Mouse (Mus musculus) heart, embryonic 10.5 days (tissue): ENCODE results near the gene Trpd52l3. TPM values are rescaled to one million over a fixed set of nuclear protein-coding genes. Genes with fewer than 3 reads are reported as not detected.

Experiments used
- DNase-seq: peaks from one replicate; pipeline ENCODE4 v3.0.0-alpha.2; 2017; ENCODE audit warnings: low spot score
- H3K27ac ChIP-seq: fragments of 300-500 bp; sonication (generic); 2 replicates; pipeline ENCODE4 v1.5.1; 2016; ENCODE audit warnings: mild to moderate bottlenecking
- H3K27me3 ChIP-seq: fragments of 300-500 bp; sonication (generic); 2 replicates; pipeline ENCODE4 v1.6.1; 2016; ENCODE audit warnings: mild to moderate bottlenecking; ENCODE audit not compliant: poor library complexity, insufficient read depth, severe bottlenecking
- H3K36me3 ChIP-seq: fragments of 300-500 bp; sonication (generic); 2 replicates; pipeline ENCODE4 v1.6.1; 2016; ENCODE audit warnings: mild to moderate bottlenecking, moderate library complexity
- H3K4me1 ChIP-seq: fragments of 300-500 bp; sonication (generic); 2 replicates; pipeline ENCODE4 v1.6.1; 2016; ENCODE audit warnings: mild to moderate bottlenecking
- H3K4me3 ChIP-seq: fragments of 300-500 bp; sonication (generic); 2 replicates; pipeline ENCODE4 v1.5.1; 2016; ENCODE audit warnings: mild to moderate bottlenecking, moderate library complexity
- H3K9me3 ChIP-seq: fragments of 300-500 bp; sonication (generic); 2 replicates; pipeline ENCODE4 v1.6.1; 2016; ENCODE audit warnings: mild to moderate bottlenecking, moderate library complexity
- WGBS: fragments of 180-500 bp; shearing (Covaris S2); methylation state at CpG from one replicate; pipeline ENCODE4 v1.1.7; 2016; 5-methylcytosine and 5-hydroxymethylcytosine counted together
- polyA plus RNA-seq: library from polyadenylated mRNA; unstranded; fragments of >200 nt; fragmentation: Nextera tagmentation; extraction: Ambion mirVana; gene quantifications from 2 replicates; pipeline ENCODE4 v1.2.1, GENCODE M21; 2016

Trpd52l3 gene
- polyA plus RNA-seq, 1 experiment from 2014 or later: not detected

GRCm38 (mm10) chr19:30032206-30032605 lies 28.6 kb downstream of the Trpd52l3 start:
- Histone ChIP-seq H3K27me3 (no peaks in the 10 kb centered on the region), H3K4me3 (peak overlapping the region; percentile 99), H3K36me3 (no peaks in the 10 kb centered on the region), H3K27ac (no peak overlapping the region), H3K9me3 (no peaks in the 10 kb centered on the region), H3K4me1 (peaks cover 28% of the 10 kb centered on the region)
- no peak for DNase-seq
- WGBS: 56% methylated on average over 3 of the region's 3 CpGs

GRCm38 (mm10) chr19:30035361-30035760 lies 31.8 kb downstream of the Trpd52l3 start:
- peaks cover 20% of the 10 kb centered on the region for H3K4me1 ChIP-seq
- H3K27ac ChIP-seq: no peak overlapping the region

GRCm38 (mm10) chr19:30043691-30044090 lies 40.1 kb downstream of the Trpd52l3 start:
- no peak overlapping the region for H3K4me3 ChIP-seq
- H3K36me3 ChIP-seq: peaks cover 49% of the 10 kb centered on the region
- H3K27me3 ChIP-seq: no peaks in the 10 kb centered on the region
- no peak for DNase-seq
- H3K4me1 ChIP-seq: no peaks in the 10 kb centered on the region
- no peaks in the 10 kb centered on the region for H3K9me3 ChIP-seq
- WGBS: 93% methylated on average over 2 of the region's 2 CpGs
- no peak overlapping the region for H3K27ac ChIP-seq

More at GRCm38 (mm10) chr19:30035361-30035760, 31.8 kb downstream of the Trpd52l3 start:
- DNase-seq: no peak
- 55% methylated on average over 3 of the region's 3 CpGs for WGBS
- H3K9me3 ChIP-seq: no peaks in the 10 kb centered on the region
- H3K4me3 ChIP-seq: no peak overlapping the region
- H3K36me3 ChIP-seq: peaks cover 5% of the 10 kb centered on the region; the same call in 1 of the 2 replicates
- no peaks in the 10 kb centered on the region for H3K27me3 ChIP-seq

- no peaks in the 10 kb centered on the region for H3K9me3 ChIP-seq
- 84% methylated on average over 1 of the region's 1 CpGs for WGBS
- H3K4me3 ChIP-seq: no peak overlapping the region
- peaks cover 45% of the 10 kb centered on the region for H3K36me3 ChIP-seq
- H3K4me1 ChIP-seq: no peaks in the 10 kb centered on the region
- DNase-seq: no peak
- no peak overlapping the region for H3K27ac ChIP-seq
- H3K27me3 ChIP-seq: no peaks in the 10 kb centered on the region
Observed at GRCm38 (mm10) chr19:30044630-30045029, 41.0 kb downstream of the Trpd52l3 start.

GRCm38 (mm10) chr19:30045857-30046256 lies 42.3 kb downstream of the Trpd52l3 start:
- H3K27ac ChIP-seq: no peak overlapping the region
- H3K4me1 ChIP-seq: peaks cover 5% of the 10 kb centered on the region; the same call in 1 of the 2 replicates
- no peak for DNase-seq
- 58% methylated on average over 1 of the region's 1 CpGs for WGBS
- H3K27me3 ChIP-seq: no peaks in the 10 kb centered on the region
- no peaks in the 10 kb centered on the region for H3K9me3 ChIP-seq
- peaks cover 45% of the 10 kb centered on the region for H3K36me3 ChIP-seq
- no peak overlapping the region for H3K4me3 ChIP-seq

GRCm38 (mm10) chr19:30050584-30050983 lies 47.0 kb downstream of the Trpd52l3 start:
- no peaks in the 10 kb centered on the region for H3K27me3 ChIP-seq
- H3K9me3 ChIP-seq: no peaks in the 10 kb centered on the region
- 77% methylated on average over 2 of the region's 2 CpGs for WGBS
- H3K4me1 ChIP-seq: peaks cover 5% of the 10 kb centered on the region; the same call in 1 of the 2 replicates
- no peak overlapping the region for H3K27ac ChIP-seq
- H3K4me3 ChIP-seq: no peak overlapping the region
- H3K36me3 ChIP-seq: peaks cover 41% of the 10 kb centered on the region
- no peak for DNase-seq

GRCm38 (mm10) chr19:30051479-30051878 lies 47.9 kb downstream of the Trpd52l3 start:
- DNase-seq: no peak
- 65% methylated on average over 3 of the region's 3 CpGs for WGBS
- Histone ChIP-seq H3K9me3 (no peaks in the 10 kb centered on the region), H3K27me3 (no peaks in the 10 kb centered on the region), H3K4me3 (no peak overlapping the region), H3K36me3 (peaks cover 37% of the 10 kb centered on the region), H3K27ac (no peak overlapping the region), H3K4me1 (peaks cover 5% of the 10 kb centered on the region; the same call in 1 of the 2 replicates)

GRCm38 (mm10) chr19:30054218-30054617 lies 50.6 kb downstream of the Trpd52l3 start:
- Histone ChIP-seq H3K36me3 (peaks cover 23% of the 10 kb centered on the region; the same call in 1 of the 2 replicates), H3K4me1 (peaks cover 5% of the 10 kb centered on the region; the same call in 1 of the 2 replicates), H3K27me3 (no peaks in the 10 kb centered on the region), H3K4me3 (no peak overlapping the region), H3K9me3 (no peaks in the 10 kb centered on the region), H3K27ac (no peak overlapping the region)
- 93% methylated on average over 2 of the region's 2 CpGs for WGBS
- no peak for DNase-seq

Other genes with a start within 250 kb of the Trpd52l3 start
- gene 9930021J03Rik, start 197.8 kb upstream of the Trpd52l3 start, polyA plus RNA-seq: 2.9 and 4.2 TPM in 2 replicates
- gene Ranbp6, start 190.8 kb upstream of the Trpd52l3 start, polyA plus RNA-seq: 16.2 and 19.7 TPM in 2 replicates
- gene Il33, start 78.7 kb upstream of the Trpd52l3 start, polyA plus RNA-seq: 1.1 and 1.7 TPM in 2 replicates
- gene Uhrf2, start 26.7 kb downstream of the Trpd52l3 start, polyA plus RNA-seq: 56.6 and 65.2 TPM in 2 replicates
- 9.4 and 12.7 TPM in 2 replicates for gene Gldc, start 171.6 kb downstream of the Trpd52l3 start, polyA plus RNA-seq
- 0.13 and 0.14 TPM in 2 replicates for gene Mbl2, start 229.2 kb downstream of the Trpd52l3 start, polyA plus RNA-seq